Mouse (Mus musculus) erythroblast, embryonic 14.5 days (primary cell): ENCODE data around the gene C1s2.

Experiments used
- GATA1 ChIP-seq: IDR thresholded peaks from 2 replicates; pipeline ENCODE4 v1.6.1; 2012; ENCODE audit warnings: low read length, inconsistent platforms, mixed read lengths
- TAL1 ChIP-seq: IDR thresholded peaks from 3 replicates; pipeline ENCODE4 v1.6.1; 2012; ENCODE audit warnings: low read length, inconsistent platforms, mixed read lengths

DNA sequence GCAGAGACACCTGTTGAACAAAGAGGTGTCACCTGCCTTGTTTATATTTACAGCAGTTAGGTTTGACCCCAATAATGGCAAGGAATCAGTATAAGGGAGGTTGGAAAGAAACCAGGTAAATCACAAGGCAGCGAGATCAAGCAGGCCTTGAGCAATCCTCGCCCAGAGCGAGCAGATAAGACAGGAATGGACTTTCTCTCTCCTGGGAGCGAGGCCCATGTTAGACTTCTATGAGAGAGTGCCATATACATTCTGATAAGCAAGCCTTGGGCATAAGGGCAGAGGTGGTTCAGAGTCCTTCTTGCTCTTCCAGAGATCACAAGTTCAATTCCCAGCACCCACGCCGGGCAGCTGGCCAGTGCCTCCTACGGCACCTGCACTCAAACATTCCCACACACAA lies 42.9 kb upstream of the C1s2 start:
- TF ChIP-seq GATA1 (no peak), TAL1 (no peak)
